Comparison of ENCODE assay signal across 8 mouse cellular contexts in genomic region chr6:140337083-140337491, GRCm38 (mm10).
DNase-seq lines count a peak whose midpoint lies in the region; ATAC-seq lines count a peak whose summit lies in the region.

No protein-coding gene starts in this region.

- H3K4me3 ChIP-seq in hindbrain, embryonic 13.5 days = no peak overlapping the region
- no peak overlapping the region for H3K4me3 ChIP-seq in neural tube, embryonic 12.5 days

- peaks cover 33% of the 10 kb centered on the region for H3K4me1 ChIP-seq in hindbrain, embryonic 13.5 days (replicated peaks)
- peaks cover 26% of the 10 kb centered on the region for H3K4me1 ChIP-seq in neural tube, embryonic 12.5 days

- DNase-seq in kidney, postnatal 10 days = peak; percentile 50
- DNase-seq in kidney, postnatal 25 days = no peak
- peak; percentile 58 for DNase-seq in embryo, embryonic 11 days
- no peak for DNase-seq in cerebellum, postnatal 14 days
- DNase-seq in gastrocnemius, adult 8-10 months (ENCODE audit: low spot score in 2 of 2) = no peak
- DNase-seq in thymus, postnatal 10 days (ENCODE audit: low spot score in 2 of 2) = no peak

- no peaks in the 10 kb centered on the region for H3K9me3 ChIP-seq in hindbrain, embryonic 13.5 days
- no peaks in the 10 kb centered on the region for H3K9me3 ChIP-seq in neural tube, embryonic 12.5 days

- H3K9ac ChIP-seq in hindbrain, embryonic 13.5 days = no peak overlapping the region
- H3K9ac ChIP-seq in neural tube, embryonic 12.5 days = no peak overlapping the region

- WGBS in hindbrain, embryonic 13.5 days = 0% methylated on average over 3 of the region's 3 CpGs
- WGBS in neural tube, embryonic 12.5 days = 5% methylated on average over 3 of the region's 3 CpGs

- peak overlapping the region; percentile 44; the same call in 1 of the 2 replicates for H3K27ac ChIP-seq in hindbrain, embryonic 13.5 days
- H3K27ac ChIP-seq in neural tube, embryonic 12.5 days = no peak overlapping the region

- 0 out of 2 replicates have a peak, but pooled peaks have one; percentile 19 for ATAC-seq in hindbrain, embryonic 13.5 days (ENCODE audit: low FRiP score)
- 0 out of 2 replicates have a peak, but pooled peaks have one; percentile 26 for ATAC-seq in neural tube, embryonic 12.5 days (ENCODE audit: low FRiP score, low read depth)

- no peaks in the 10 kb centered on the region for H3K36me3 ChIP-seq in hindbrain, embryonic 13.5 days
- H3K36me3 ChIP-seq in neural tube, embryonic 12.5 days = no peaks in the 10 kb centered on the region

- H3K4me2 ChIP-seq in hindbrain, embryonic 13.5 days = peak overlapping the region; percentile 45; the same call in 1 of the 2 replicates
- peak overlapping the region; percentile 40 for H3K4me2 ChIP-seq in neural tube, embryonic 12.5 days (replicated peaks)

- H3K27me3 ChIP-seq in hindbrain, embryonic 13.5 days = no peaks in the 10 kb centered on the region
- H3K27me3 ChIP-seq in neural tube, embryonic 12.5 days (replicated peaks) = no peaks in the 10 kb centered on the region

Comparison
In these comparisons a context has a peak if more than half of its experiments do, and no peak if none do; other contexts are left out.
1. DNase-seq: peak in kidney, postnatal 10 days (single experiment) and embryo, embryonic 11 days (single experiment); none in kidney, postnatal 25 days (0 of 2), cerebellum, postnatal 14 days (0 of 2), gastrocnemius, adult 8-10 months (0 of 2) and thymus, postnatal 10 days (0 of 2).